Mouse (Mus musculus): Measurements from ENCODE around the gene Trim68. TPM values are rescaled to one million over a fixed set of nuclear protein-coding genes. Genes with fewer than 3 reads are reported as not detected.

Gene Trim68
- 11.0 and 12.0 TPM in 2 replicates for polyA plus RNA-seq (2014; fragmentation: Nextera tagmentation; extraction: Ambion mirVana)

- ATAC-seq (replicated peaks; ENCODE audit: low FRiP score) (peak; percentile 100), DNase-seq (ENCODE audit: low spot score) (peak; percentile 93)
- Histone ChIP-seq H3K4me3 (ENCODE audit: low read depth, low read length) (peak within 1 kb of the TSS; percentile 53), H3K27ac (ENCODE audit: low read depth, low read length) (peak within 1 kb of the TSS; percentile 50; the same call in 1 of the 2 replicates), H3K9ac (ENCODE audit: low read length) (peak within 1 kb of the TSS; percentile 72), H3K27me3 (ENCODE audit: control insufficient read depth, insufficient read depth, low read length) (no peaks in the 10 kb centered on the region), H3K4me1 (replicated peaks; ENCODE audit: control insufficient read depth, insufficient read depth, low read length) (no peaks in the 10 kb centered on the region; the same call in 1 of the 2 replicates), H3K9me3 (ENCODE audit: control insufficient read depth, low read length) (no peaks in the 10 kb centered on the region), H3K36me3 (ENCODE audit: control insufficient read depth, insufficient read depth, low read length) (no peaks in the 10 kb centered on the region), H3K4me2 (ENCODE audit: low read depth, low read length, severe bottlenecking) (peak within 1 kb of the TSS; percentile 50)
- under 1% methylated on average over 40 of the region's 40 CpGs for WGBS
These were observed at the start of gene Trim68 for GRCm38 (mm10) chr7:102686944-102687501. Gene Trim68 (minus strand): TSS chr7:102687327.

GRCm38 (mm10) chr7:102733793-102734192, 46.7 kb upstream of the Trim68 start:
- Histone ChIP-seq H3K27me3 (ENCODE audit: control insufficient read depth, insufficient read depth, low read length) (no peaks in the 10 kb centered on the region), H3K4me2 (ENCODE audit: low read depth, low read length, severe bottlenecking) (no peak overlapping the region), H3K9me3 (ENCODE audit: control insufficient read depth, low read length) (no peaks in the 10 kb centered on the region), H3K4me3 (ENCODE audit: low read depth, low read length) (no peak overlapping the region), H3K9ac (ENCODE audit: low read length) (no peak overlapping the region), H3K36me3 (ENCODE audit: control insufficient read depth, insufficient read depth, low read length) (no peaks in the 10 kb centered on the region), H3K27ac (ENCODE audit: low read depth, low read length) (no peak overlapping the region), H3K4me1 (replicated peaks; ENCODE audit: control insufficient read depth, insufficient read depth, low read length) (no peaks in the 10 kb centered on the region)
- DNase-seq (ENCODE audit: low spot score) (no peak), ATAC-seq (replicated peaks; ENCODE audit: low FRiP score) (no peak)
- WGBS: 100% methylated on average over 1 of the region's 1 CpGs

- Histone ChIP-seq H3K4me1 (replicated peaks; ENCODE audit: control insufficient read depth, insufficient read depth, low read length) (no peaks in the 10 kb centered on the region), H3K4me3 (ENCODE audit: low read depth, low read length) (no peak within 1 kb of the TSS), H3K27me3 (ENCODE audit: control insufficient read depth, insufficient read depth, low read length) (no peaks in the 10 kb centered on the region), H3K9ac (ENCODE audit: low read length) (no peak within 1 kb of the TSS), H3K9me3 (ENCODE audit: control insufficient read depth, low read length) (no peaks in the 10 kb centered on the region), H3K27ac (ENCODE audit: low read depth, low read length) (no peak within 1 kb of the TSS), H3K4me2 (ENCODE audit: low read depth, low read length, severe bottlenecking) (no peak within 1 kb of the TSS), H3K36me3 (ENCODE audit: control insufficient read depth, insufficient read depth, low read length) (no peaks in the 10 kb centered on the region)
- ATAC-seq (replicated peaks; ENCODE audit: low FRiP score) (no peak), DNase-seq (ENCODE audit: low spot score) (no peak)
These were observed 40.3 kb upstream of the Trim68 start, which contains the start of gene Olfr559 for GRCm38 (mm10) chr7:102727391-102727790. Gene Olfr559 (minus strand): TSS chr7:102727491.

GRCm38 (mm10) chr7:102718970-102719369, 31.8 kb upstream of the Trim68 start, which contains the start of gene Olfr33:
Gene Olfr33 (minus strand): TSS chr7:102719070.
- H3K27me3 ChIP-seq (ENCODE audit: control insufficient read depth, insufficient read depth, low read length): no peaks in the 10 kb centered on the region
- DNase-seq (ENCODE audit: low spot score) (no peak), ATAC-seq (replicated peaks; ENCODE audit: low FRiP score) (no peak)
- H3K36me3 ChIP-seq (ENCODE audit: control insufficient read depth, insufficient read depth, low read length): no peaks in the 10 kb centered on the region
- H3K4me3 ChIP-seq (ENCODE audit: low read depth, low read length): no peak within 1 kb of the TSS
- H3K4me1 ChIP-seq (replicated peaks; ENCODE audit: control insufficient read depth, insufficient read depth, low read length): no peaks in the 10 kb centered on the region
- WGBS: 45% methylated on average over 1 of the region's 1 CpGs
- H3K9me3 ChIP-seq (ENCODE audit: control insufficient read depth, low read length): no peaks in the 10 kb centered on the region
- H3K9ac ChIP-seq (ENCODE audit: low read length): no peak within 1 kb of the TSS
- no peak within 1 kb of the TSS for H3K27ac ChIP-seq (ENCODE audit: low read depth, low read length)
- no peak within 1 kb of the TSS for H3K4me2 ChIP-seq (ENCODE audit: low read depth, low read length, severe bottlenecking)

- Histone ChIP-seq H3K27me3 (ENCODE audit: control insufficient read depth, insufficient read depth, low read length) (no peaks in the 10 kb centered on the region), H3K4me3 (ENCODE audit: low read depth, low read length) (no peak within 1 kb of the TSS), H3K4me2 (ENCODE audit: low read depth, low read length, severe bottlenecking) (no peak within 1 kb of the TSS), H3K4me1 (replicated peaks; ENCODE audit: control insufficient read depth, insufficient read depth, low read length) (no peaks in the 10 kb centered on the region), H3K9me3 (ENCODE audit: control insufficient read depth, low read length) (no peaks in the 10 kb centered on the region), H3K27ac (ENCODE audit: low read depth, low read length) (no peak within 1 kb of the TSS), H3K36me3 (ENCODE audit: control insufficient read depth, insufficient read depth, low read length) (no peaks in the 10 kb centered on the region), H3K9ac (ENCODE audit: low read length) (no peak within 1 kb of the TSS)
- no peak for ATAC-seq (replicated peaks; ENCODE audit: low FRiP score)
- no peak for DNase-seq (ENCODE audit: low spot score)
These were observed 14.8 kb upstream of the Trim68 start, which contains the start of gene Olfr558 for GRCm38 (mm10) chr7:102701915-102702314. Gene Olfr558 (plus strand): TSS chr7:102702215.

- ATAC-seq (replicated peaks; ENCODE audit: low FRiP score): no peak
- DNase-seq (ENCODE audit: low spot score): no peak
- no peaks in the 10 kb centered on the region for H3K9me3 ChIP-seq (ENCODE audit: control insufficient read depth, low read length)
- no peaks in the 10 kb centered on the region for H3K36me3 ChIP-seq (ENCODE audit: control insufficient read depth, insufficient read depth, low read length)
- WGBS: 90% methylated on average over 7 of the region's 7 CpGs
- no peak overlapping the region for H3K4me2 ChIP-seq (ENCODE audit: low read depth, low read length, severe bottlenecking)
- H3K4me3 ChIP-seq (ENCODE audit: low read depth, low read length): no peak overlapping the region
- H3K9ac ChIP-seq (ENCODE audit: low read length): no peak overlapping the region
- no peaks in the 10 kb centered on the region for H3K27me3 ChIP-seq (ENCODE audit: control insufficient read depth, insufficient read depth, low read length)
- H3K4me1 ChIP-seq (replicated peaks; ENCODE audit: control insufficient read depth, insufficient read depth, low read length): no peaks in the 10 kb centered on the region
- no peak overlapping the region for H3K27ac ChIP-seq (ENCODE audit: low read depth, low read length)
These were observed 11.3 kb upstream of the Trim68 start for GRCm38 (mm10) chr7:102698461-102698860.

GRCm38 (mm10) chr7:102695358-102696125, 8.4 kb upstream of the Trim68 start, which contains the start of gene Olfr557:
Gene Olfr557 (plus strand): TSS chr7:102695910.
- no peak within 1 kb of the TSS for H3K9ac ChIP-seq (ENCODE audit: low read length)
- no peak within 1 kb of the TSS for H3K27ac ChIP-seq (ENCODE audit: low read depth, low read length)
- 82% methylated on average over 5 of the region's 5 CpGs for WGBS
- DNase-seq (ENCODE audit: low spot score): no peak
- ATAC-seq (replicated peaks; ENCODE audit: low FRiP score): no peak
- H3K4me3 ChIP-seq (ENCODE audit: low read depth, low read length): no peak within 1 kb of the TSS
- H3K4me1 ChIP-seq (replicated peaks; ENCODE audit: control insufficient read depth, insufficient read depth, low read length): no peaks in the 10 kb centered on the region
- no peaks in the 10 kb centered on the region for H3K9me3 ChIP-seq (ENCODE audit: control insufficient read depth, low read length)
- H3K27me3 ChIP-seq (ENCODE audit: control insufficient read depth, insufficient read depth, low read length): no peaks in the 10 kb centered on the region
- no peak within 1 kb of the TSS for H3K4me2 ChIP-seq (ENCODE audit: low read depth, low read length, severe bottlenecking)
- H3K36me3 ChIP-seq (ENCODE audit: control insufficient read depth, insufficient read depth, low read length): no peaks in the 10 kb centered on the region

GRCm38 (mm10) chr7:102681916-102682315, 5.2 kb downstream of the Trim68 start:
- Histone ChIP-seq H3K4me2 (ENCODE audit: low read depth, low read length, severe bottlenecking) (no peak overlapping the region), H3K36me3 (ENCODE audit: control insufficient read depth, insufficient read depth, low read length) (no peaks in the 10 kb centered on the region), H3K9ac (ENCODE audit: low read length) (no peak overlapping the region), H3K4me3 (ENCODE audit: low read depth, low read length) (no peak overlapping the region), H3K4me1 (replicated peaks; ENCODE audit: control insufficient read depth, insufficient read depth, low read length) (no peaks in the 10 kb centered on the region; the same call in 1 of the 2 replicates), H3K27ac (ENCODE audit: low read depth, low read length) (no peak overlapping the region), H3K9me3 (ENCODE audit: control insufficient read depth, low read length) (no peaks in the 10 kb centered on the region), H3K27me3 (ENCODE audit: control insufficient read depth, insufficient read depth, low read length) (no peaks in the 10 kb centered on the region)
- WGBS: 89% methylated on average over 1 of the region's 1 CpGs
- DNase-seq (ENCODE audit: low spot score) (no peak), ATAC-seq (replicated peaks; ENCODE audit: low FRiP score) (no peak)
